Mouse (Mus musculus): ENCODE measurements around the gene Arhgap18.

The Arhgap18 gene

DNA sequence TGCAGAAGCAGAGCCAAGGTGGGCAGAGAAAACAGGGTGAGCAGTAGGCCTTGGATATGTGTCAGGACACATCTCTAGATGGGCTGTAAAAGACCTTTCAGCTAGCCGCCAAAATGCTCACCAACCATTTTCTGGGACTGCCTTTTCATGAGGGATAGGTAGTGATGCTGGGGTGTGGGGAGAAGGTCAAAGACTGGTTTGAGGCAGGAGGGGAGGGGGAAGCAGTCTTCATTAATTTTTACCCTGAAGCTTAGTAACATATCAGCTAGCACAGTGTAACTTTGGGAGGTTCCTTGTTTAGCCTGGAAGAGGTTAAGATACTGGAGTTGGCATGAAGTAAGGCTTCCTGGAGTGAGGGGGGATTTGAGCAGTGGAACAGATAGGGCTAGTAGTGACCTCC, 21.0 kb downstream of the Arhgap18 start:
- DNase-seq (ENCODE audit: low read depth in 2 of 2, low spot score in 2 of 2), result no peak

DNA sequence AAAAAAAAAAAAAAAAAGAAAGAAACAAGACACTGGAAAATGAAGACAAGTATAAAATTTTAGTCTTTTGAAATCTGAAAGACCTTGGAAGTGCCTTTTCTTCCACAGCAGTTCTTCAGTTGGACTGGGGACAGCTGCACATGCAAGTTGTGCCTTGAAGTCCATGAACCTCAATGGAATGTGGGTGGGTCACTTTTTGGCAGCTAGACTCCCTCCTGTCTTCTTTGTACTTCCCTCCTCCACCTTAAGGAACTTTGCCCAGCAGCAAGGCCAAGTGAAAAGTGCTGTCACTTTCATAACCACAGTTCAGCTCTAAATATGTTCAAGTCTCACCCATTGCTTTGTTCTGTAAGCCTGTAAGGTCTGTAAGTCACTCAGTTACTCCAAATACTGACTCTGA, 23.2 kb downstream of the Arhgap18 start:
- no peak for DNase-seq (ENCODE audit: low read depth in 2 of 2, low spot score in 2 of 2)

DNA sequence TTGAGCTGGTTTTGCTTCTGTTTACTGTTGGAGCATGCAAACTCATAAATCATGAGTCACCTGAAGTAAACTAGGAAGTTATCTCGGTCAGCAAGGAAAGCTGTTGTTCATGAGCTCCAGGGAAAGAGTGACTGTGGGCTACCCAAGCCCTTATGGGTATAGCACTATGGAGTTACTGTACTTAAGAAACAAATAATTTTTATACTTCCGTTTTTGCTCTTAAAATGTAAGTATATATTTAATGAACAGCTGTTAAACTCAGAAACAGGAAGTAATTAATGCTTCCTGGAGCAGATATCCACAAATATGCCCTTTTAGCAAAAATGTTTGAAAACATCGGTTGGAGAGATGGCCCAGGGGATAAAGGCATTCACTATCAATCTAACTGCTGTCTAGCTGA, 27.4 kb downstream of the Arhgap18 start:
- no peak for DNase-seq (ENCODE audit: low read depth in 2 of 2, low spot score in 2 of 2)

DNA sequence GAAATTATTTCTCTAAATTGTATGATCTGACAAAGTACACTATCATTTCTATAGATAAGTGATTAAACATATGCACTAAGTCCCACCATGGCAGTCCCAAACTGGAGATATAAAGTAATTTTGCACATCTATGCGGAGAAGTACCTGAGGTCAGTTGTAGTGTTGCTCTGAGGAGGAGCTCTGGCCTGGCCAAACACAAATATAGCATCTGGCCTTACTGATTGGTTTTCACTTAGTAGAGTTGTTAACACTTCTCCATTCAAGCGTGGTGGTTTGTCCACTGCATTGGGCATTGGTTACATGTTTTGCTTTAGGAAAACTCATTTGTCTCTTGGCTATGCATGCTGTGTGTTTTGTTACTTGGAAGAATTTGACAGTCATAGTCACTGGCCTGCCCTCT, 36.5 kb downstream of the Arhgap18 start:
- DNase-seq (ENCODE audit: low read depth in 2 of 2, low spot score in 2 of 2), result no peak

DNA sequence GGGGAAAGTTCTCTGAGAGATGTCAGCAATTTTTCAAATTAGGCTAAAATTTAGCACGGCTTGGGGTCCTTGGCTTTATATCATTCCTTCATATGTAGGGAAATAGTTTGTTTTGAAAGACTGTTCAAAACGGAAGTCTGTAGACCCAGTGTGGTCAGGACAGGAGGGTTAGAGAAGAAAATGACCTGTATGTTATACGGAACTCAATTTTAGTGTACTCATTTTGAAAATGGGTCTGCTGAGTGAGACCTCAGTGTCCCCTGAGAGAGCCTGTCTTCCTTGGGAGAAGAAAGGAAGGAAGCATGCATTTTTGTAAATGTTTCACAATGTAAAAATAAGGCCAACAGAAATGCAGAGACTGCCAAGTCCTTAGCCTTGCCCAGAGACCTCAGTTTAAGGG, 38.6 kb downstream of the Arhgap18 start:
- no peak for DNase-seq (ENCODE audit: low read depth in 2 of 2, low spot score in 2 of 2)

DNA sequence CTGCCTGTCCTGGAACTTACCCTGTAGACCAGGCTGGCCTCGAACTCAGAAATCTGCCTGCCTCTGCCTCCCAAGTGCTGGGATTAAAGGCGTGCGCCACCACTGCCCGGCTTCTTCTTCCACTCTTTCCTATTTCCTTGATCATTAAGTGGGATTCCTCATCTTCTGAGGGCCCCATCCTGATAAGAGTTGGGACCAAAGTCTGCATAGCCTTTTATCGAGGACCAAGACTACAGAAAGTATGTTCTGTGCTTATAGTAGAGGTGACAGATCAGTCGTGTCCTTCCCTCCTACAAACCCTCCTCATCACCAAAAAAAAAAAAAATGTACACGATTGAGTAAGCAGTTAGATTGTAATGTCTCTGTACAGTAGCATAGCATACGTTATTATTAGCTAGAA, 39.8 kb downstream of the Arhgap18 start:
- DNase-seq (ENCODE audit: low read depth in 2 of 2, low spot score in 2 of 2), result no peak

DNA sequence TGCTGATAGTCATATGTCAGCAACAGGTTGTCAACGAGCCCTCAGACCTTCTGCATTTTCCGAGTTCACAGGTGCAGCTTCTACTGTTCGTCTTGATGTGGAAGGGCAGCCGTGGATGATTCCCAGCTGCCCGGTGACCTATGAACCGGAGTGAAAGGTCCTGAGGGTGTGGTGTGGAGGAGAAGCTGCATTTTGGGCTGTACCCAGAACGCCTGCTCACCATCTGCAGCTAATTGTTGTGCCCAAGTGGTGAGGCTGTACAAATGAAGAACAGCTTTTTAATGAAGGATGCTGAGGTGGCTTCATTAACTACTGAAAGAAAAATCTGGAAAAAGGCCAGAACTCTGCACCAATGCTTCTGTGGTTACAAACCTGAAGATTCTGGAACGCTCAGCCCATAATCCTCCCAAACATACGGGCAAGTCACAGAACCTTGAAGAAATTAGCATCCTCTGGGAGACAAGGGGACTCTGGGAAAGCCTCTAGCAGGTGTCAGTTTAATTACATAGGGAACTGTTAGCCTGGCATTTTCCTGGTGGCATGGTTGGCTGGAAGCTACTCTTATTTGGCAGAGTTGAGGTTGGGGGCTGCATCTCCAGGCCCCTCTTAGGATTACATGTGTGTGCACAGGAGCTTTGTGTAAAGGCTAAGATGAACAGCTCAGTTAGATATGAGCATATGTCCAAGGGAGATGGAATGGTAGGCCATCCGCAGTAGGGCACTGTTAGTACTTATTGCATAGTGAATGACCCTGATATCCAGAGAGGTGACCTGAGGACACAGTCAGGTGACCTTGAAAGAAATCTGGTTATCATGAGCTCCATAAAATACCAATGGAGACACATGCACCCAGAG, 43.4 kb downstream of the Arhgap18 start:
- DNase-seq (ENCODE audit: low read depth in 2 of 2, low spot score in 2 of 2), result no peak

DNA sequence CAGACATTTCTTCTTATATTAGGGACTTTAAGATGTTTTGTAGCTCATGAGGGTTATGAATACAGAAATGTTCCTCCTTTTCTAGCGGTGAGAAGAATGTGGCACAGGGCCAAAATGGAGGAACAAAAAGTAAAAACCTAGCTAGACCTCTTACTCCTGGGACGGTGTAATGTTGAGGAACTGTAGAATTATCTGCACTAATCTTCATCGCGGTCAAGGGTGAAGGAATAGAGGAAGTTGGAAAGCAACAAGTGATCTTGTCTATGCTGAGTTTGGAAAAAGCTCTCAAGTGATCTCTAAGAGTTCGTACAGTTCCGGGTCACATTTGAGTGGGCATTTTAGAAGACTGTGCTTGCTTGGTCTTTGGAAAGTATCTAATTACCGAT, 44.1 kb downstream of the Arhgap18 start:
- DNase-seq (ENCODE audit: low read depth in 2 of 2, low spot score in 2 of 2), result no peak

DNA sequence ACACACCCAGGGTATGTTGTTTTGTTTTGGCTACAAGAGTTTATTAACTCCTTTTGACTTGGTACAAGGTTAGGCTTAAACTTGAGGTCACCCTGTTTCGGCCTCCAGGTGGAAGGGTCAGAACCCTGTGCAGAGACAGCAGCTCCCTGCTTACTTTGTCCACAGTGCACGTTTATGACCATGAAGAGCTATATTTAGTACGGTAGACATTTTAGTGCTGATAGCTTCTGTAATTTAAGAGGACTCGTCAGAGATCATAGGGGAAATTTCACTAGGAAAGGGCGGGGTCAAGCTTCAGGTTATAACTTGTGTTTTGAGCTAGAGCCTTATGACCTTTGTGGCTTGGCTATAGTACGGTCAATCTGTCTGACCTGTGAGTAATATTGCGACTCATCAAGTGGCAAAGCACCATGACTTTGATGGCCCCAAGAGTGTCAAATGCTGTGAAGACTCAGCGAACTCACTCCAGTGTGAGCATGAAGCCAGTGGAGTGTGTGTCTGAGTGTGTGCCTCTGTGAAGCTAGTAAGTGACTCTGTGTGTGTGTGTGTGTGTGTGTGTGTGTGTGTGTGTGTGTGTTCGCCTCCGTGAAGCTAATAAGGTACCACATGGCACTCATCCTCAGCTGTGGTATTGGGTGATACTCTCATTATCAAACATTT, 45.7 kb downstream of the Arhgap18 start:
- peak in 1 of 2 experiments; percentile 5 for DNase-seq (ENCODE audit: low read depth in 2 of 2, low spot score in 2 of 2)

DNA sequence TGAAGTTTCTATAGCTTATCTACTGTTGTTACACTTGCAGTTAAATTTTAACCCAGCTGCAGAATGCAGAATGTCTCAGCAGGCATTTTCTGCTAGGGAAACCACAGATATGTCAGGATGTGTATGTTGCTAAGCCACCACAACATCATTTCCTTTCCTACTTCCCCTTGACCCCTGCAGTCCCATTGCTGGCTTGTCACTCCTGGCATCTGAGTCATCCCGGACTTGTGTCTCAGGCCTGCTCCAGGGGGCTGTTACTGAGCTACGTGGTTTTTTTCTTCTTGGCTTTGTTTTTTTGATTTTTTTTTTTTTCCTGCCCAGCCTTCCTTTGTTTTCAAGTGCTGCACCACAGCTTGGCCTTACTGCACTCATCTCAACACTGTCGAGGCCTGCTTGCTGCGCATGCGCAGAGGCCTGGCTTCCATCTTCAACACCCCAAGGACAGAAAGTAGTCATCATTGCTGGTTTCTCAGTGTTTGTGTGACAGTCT, 46.4 kb downstream of the Arhgap18 start:
- DNase-seq (ENCODE audit: low read depth in 2 of 2, low spot score in 2 of 2), result peak; percentile 48 to 56

DNA sequence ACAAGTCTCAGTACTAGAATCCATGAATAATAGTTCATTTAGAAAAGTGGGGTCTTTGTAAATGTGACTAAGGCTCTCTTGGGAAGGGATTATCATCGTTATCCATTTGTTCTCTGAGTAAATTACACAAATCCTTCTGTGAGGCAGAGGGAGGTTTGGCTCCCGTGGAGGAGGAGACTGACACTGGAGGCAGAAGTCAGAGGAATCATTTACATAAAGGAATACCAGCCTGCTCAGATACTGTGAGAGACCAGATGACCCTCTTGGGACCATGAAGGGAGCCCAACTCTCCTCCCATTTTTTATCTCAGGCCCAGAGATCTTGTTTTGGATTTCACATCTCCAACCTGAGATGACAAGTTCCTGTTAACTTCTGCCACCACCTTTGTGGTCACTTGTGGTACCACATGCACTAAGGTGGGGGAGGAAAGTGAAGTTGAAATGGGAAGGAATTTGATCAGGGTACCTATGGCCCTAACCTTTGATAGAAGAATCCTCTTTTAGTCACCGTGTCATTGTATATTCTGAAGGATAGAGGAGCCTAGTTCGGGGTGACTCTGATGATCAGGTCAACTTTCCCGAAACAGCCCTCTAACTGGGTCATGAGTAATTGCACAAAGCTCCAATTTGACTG, 51.2 kb downstream of the Arhgap18 start:
- no peak for DNase-seq (ENCODE audit: low read depth in 2 of 2, low spot score in 2 of 2)

DNA sequence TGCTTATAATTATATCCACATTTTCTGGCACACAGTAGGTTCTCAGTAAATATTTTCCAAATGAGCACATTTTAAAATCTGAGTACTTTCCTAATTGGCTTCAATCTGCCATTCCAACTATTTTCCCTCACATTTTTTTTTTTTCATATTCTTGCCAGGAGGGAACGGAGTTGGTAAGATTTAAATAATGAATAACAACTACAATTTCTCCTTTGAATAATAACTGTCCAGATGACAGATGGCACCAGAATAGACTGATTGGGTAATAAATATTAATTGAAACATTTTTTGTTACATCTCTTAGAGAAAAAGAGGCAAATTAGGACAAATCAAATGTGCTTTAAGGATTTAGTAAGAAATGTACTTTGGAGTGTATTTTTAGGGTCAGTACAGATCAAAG, 51.8 kb downstream of the Arhgap18 start:
- DNase-seq (ENCODE audit: low read depth in 2 of 2, low spot score in 2 of 2), result no peak

DNA sequence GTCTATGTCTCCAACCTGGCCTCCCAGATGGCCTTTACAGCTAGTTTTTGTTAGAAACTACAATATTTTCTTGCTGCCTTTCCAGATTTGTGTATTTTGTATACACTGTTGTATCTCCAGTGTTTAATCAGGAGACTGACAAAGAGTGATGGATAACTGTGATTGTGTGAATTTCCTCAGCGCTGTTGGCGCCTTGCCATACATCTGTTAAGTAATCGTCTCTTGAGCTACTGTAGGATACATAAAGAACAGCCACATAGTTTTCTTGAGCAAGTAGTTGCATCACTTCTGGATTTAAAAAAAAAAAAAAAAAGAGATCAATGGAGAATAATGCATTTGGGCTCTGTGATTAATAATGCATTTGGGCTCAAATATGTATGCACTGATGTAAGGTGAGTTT, 52.9 kb downstream of the Arhgap18 start:
- no peak for DNase-seq (ENCODE audit: low read depth in 2 of 2, low spot score in 2 of 2)

DNA sequence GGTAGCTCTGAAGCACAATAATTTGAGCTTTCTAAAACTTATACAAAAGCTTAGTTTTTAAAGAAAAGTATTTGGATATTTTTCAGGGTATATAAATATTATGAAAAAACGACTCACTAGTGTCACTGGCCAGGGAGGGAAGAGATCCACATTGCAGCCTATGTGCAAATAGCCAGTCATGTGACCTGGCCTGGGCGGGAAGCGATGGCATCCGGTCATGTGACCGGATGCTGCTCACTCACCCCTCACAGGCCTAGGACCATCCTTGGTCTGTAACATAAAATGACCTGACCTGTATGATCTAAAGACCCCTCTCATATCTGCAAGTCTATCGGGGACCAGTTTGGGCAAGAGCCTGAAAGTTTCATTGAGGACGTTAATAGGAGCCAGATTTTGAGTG, 56.8 kb downstream of the Arhgap18 start:
- DNase-seq (ENCODE audit: low read depth in 2 of 2, low spot score in 2 of 2), result no peak

DNA sequence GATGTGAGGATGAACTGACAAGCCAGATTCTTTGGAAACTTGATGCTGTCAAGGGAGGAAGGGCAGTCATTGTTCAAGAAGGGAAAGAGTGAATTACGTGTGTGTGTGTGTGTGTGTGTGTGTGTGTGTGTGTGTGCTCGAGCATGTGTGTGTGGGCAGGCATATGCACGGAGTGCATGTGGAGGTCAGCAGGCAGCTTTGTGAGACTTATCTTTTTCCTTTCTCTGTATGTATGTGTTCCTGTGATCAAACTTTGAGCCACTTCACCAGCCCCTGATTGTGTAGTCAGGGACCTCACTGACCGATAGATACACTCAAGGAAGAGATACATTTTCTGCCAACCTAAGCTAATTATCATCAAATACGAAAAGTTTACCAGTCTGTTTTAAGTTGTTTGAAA, 57.6 kb downstream of the Arhgap18 start:
- no peak for DNase-seq (ENCODE audit: low read depth in 2 of 2, low spot score in 2 of 2)

DNA sequence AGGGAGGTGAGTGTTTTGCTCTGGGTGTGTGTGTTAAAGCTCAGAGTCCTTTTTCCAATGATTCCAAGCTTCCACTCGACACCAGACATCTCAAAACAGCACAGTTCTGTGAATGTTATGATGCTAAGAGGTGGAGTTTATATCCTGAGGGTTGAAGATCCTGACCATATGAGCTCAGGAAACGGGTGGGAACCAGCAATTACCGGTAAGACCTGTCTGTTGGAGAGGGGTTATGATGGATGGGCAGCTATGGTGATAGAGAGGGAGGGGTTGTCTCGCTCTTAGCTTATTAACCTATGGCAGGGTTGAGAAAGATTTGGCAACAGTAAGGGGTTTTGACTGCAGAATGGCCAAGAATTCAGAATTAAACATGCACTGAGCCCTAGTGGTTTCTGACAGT, 58.1 kb downstream of the Arhgap18 start:
- DNase-seq (ENCODE audit: low read depth in 2 of 2, low spot score in 2 of 2), result no peak

DNA sequence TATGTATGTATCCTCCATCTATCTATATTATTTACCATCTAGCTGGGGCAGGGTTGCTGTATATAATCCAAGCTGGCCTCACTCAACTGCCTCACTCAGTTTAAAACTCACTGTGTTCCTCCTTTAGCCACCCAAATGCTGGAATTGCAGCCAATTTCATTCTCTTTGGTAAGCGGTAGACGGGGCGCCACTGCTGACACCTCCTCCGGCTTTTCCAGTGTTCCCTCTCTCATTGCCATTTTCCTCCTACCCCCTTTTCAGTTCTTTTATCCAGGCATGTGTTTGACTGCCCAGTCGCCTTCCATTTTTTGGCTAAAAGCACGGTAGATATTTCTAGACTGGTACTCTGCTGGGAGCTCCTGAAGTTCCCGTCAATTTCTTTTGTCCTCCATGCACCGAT, 62.4 kb downstream of the Arhgap18 start:
- no peak for DNase-seq (ENCODE audit: low read depth in 2 of 2, low spot score in 2 of 2)

DNA sequence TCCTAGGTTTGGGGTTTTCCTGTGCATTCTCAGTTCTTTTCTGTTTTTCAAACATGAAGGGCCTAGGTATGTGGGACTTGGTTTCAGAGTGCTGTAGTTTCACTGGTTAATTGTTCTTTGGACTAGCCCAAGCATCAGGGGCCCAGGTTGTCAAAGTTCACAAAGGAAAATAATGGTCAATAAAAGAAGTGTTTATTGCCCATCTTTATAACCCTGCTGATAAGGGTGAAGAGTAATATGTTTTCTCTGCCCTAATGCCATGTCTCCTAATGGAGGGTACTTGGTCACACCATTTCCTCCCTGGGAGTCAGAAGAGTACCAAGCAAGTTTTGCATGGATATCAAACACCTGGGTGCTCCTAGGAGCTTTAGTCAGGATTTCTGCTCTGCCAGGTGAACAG, 67.1 kb downstream of the Arhgap18 start:
- no peak for DNase-seq (ENCODE audit: low read depth in 2 of 2, low spot score in 2 of 2)

DNA sequence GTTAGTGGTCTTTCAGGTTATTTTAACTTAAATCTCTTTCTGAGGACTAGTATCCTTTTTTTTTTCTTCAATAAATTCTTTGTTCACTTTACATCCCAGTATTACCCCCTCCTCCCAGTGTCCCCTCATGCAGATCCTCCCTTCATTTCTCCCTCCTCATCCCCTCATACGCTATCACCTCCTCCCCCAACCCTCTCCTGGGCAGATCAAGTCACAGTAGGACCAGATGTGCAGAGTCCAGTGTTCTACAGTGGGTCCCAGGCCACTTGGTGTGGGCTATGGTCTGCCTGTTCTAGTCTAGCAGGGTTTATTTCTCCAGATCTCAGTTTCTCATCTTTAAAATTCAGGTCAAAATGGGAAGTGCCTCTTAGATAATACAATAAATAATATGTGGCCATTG, 67.7 kb downstream of the Arhgap18 start:
- no peak for DNase-seq (ENCODE audit: low read depth in 2 of 2, low spot score in 2 of 2)

DNA sequence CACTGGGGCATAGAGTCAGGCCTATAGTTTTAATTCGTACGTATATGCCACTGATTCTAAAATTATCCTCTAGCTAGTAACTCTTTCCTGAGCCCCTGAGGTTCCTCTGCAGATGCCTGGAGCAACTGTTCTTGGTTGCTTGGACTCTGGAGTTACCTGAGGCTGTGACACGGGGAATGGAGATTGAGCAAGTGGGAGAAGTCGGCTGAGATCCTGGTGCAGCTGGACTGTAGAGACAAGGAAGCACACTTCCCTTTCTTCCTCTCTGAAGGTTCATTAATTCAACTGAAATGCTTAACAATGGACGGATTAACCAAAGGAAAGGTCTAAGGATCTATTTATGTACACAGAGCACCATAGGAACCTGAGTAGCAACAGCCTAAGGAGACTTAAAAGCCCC, 70.8 kb downstream of the Arhgap18 start:
- DNase-seq (ENCODE audit: low read depth in 2 of 2, low spot score in 2 of 2), result no peak

DNA sequence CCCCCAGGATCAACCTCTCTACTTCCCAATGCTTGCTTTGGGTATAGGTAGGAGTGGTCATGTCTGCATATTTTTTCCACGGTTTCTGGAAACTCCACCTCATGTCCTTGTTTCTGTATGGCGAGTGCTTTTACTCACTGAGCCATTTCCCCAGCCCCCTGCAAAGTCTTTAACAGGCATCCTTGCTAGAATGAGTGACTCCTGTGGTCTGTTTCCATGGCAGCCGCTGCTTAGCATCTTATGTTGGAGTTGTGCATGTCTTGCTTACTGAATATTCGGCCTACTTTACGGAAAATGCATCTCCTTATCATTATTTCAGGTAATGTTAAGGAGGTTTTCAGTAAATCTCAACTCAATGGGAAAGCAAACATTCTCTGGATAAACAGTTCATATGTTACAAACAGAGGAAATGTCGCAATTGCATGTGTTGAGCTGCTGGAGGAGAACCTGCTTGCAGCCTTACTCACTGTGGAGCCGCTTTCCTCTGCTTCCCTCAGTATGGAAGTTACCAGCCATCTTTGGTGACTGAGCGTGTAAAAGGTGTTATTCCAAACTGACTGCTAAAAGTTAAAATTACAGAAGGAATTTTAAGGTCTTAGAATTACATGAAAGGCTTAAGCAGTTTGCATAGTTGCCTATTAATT, 72.1 kb downstream of the Arhgap18 start:
- DNase-seq (ENCODE audit: low read depth in 2 of 2, low spot score in 2 of 2), result no peak

DNA sequence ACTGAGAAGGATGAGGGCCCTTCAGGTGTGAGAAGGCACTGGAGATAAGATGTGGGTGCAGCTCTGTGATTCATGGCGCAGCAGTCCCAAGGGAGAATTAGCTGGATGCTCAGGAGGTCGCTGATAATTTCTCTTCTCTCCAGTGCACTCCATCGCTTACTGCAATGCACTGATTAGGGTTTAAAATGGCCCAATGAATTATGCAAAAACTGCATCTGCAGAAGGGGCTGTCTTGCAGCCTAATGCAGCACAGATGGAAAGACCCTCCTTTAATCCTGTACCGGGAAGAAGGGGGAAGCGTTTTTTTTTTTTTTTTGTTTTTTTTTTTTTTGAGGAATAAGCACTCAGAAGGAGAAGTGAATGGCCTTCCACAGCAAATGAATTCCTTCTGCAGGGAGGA, 74.1 kb downstream of the Arhgap18 start:
- no peak for DNase-seq (ENCODE audit: low read depth in 2 of 2, low spot score in 2 of 2)

Measured in CD8-positive naive resting alpha-beta T cell, adult 2 months (primary cell).